Mouse (Mus musculus) megakaryocyte, adult 5-6 weeks (primary cell): ENCODE data around the gene Ankrd13b. TPM values are rescaled to one million over a fixed set of nuclear protein-coding genes. Genes with fewer than 3 reads are reported as not detected.

Experiments used
- total RNA-seq, 2 experiments: library from RNA; stranded (forward) in 1 of 2; stranded (reverse) in 1 of 2; fragments of 153-499, 151-499 nt in 1 of 2; fragments of 221-1000, 200-1000 nt in 1 of 2; gene quantifications; 2 replicates each; pipeline versions ENCODE4 v1.2.3 to v1.2.4; 2015 to 2017

Gene Ankrd13b
- total RNA-seq, 2 experiments from 2014 or later, result 2.1 to 2.8 TPM

Other genes with a start within 250 kb of the Ankrd13b start
- 0.09 and 0.21 TPM in 2 replicates for gene Coro6, start 27.3 kb downstream of the Ankrd13b start, total RNA-seq (2015)
- not detected in 2 replicates for gene Coro6, start 27.3 kb downstream of the Ankrd13b start, total RNA-seq (2017)
- gene Git1, start 3.9 kb upstream of the Ankrd13b start, total RNA-seq (2015), result 17.6 and 20.0 TPM in 2 replicates
- gene Git1, start 3.9 kb upstream of the Ankrd13b start, total RNA-seq (2017), result 12.3 and 18.7 TPM in 2 replicates
- 6.8 and 8.3 TPM in 2 replicates for gene Abhd15, start 25.4 kb upstream of the Ankrd13b start, total RNA-seq (2015)
- gene Abhd15, start 25.4 kb upstream of the Ankrd13b start, total RNA-seq (2017), result 13.8 and 17.0 TPM in 2 replicates
- gene Trp53i13, start 26.3 kb upstream of the Ankrd13b start, total RNA-seq (2015), result 6.2 and 6.5 TPM in 2 replicates
- 5.0 and 5.8 TPM in 2 replicates for gene Trp53i13, start 26.3 kb upstream of the Ankrd13b start, total RNA-seq (2017)
- not detected in 2 replicates for gene Gm10392, start 29.5 kb upstream of the Ankrd13b start, total RNA-seq (2015)
- 0.51 and 1.8 TPM in 2 replicates for gene Gm10392, start 29.5 kb upstream of the Ankrd13b start, total RNA-seq (2017)
- gene Taok1, start 118.1 kb upstream of the Ankrd13b start, total RNA-seq (2015), result 40.5 and 41.9 TPM in 2 replicates
- gene Taok1, start 118.1 kb upstream of the Ankrd13b start, total RNA-seq (2017), result 48.4 and 57.0 TPM in 2 replicates
- gene Nufip2, start 196.5 kb upstream of the Ankrd13b start, total RNA-seq (2015), result 64.0 and 69.6 TPM in 2 replicates
- 75.2 and 90.1 TPM in 2 replicates for gene Nufip2, start 196.5 kb upstream of the Ankrd13b start, total RNA-seq (2017)
- gene Cryba1, start 235.6 kb upstream of the Ankrd13b start, total RNA-seq (2015), result not detected in 2 replicates
- not detected in 2 replicates for gene Cryba1, start 235.6 kb upstream of the Ankrd13b start, total RNA-seq (2017)